Mouse (Mus musculus): ENCODE data around the gene Gm21319. TPM values are rescaled to one million over a fixed set of nuclear protein-coding genes. Genes with fewer than 3 reads are reported as not detected.

Gm21319 gene
- not detected in 2 replicates for polyA plus RNA-seq (2012; rRNA removed)

GRCm38 (mm10) chr12:87775655-87776054 lies at the start of gene Gm21319:
Gene Gm21319 (minus strand): TSS chr12:87775755.

GRCm38 (mm10) chr12:87816277-87816676 lies 40.7 kb upstream of the Gm21319 start, which contains the start of gene BB287469:
Gene BB287469 (plus strand): TSS chr12:87816577.

GRCm38 (mm10) chr12:87795212-87795611 lies 19.7 kb upstream of the Gm21319 start, which contains the start of gene Gm21936:
Gene Gm21936 (plus strand): TSS chr12:87795512.

Other genes starting within 250 kb of the Gm21319 start
- gene Oog1, start 173.1 kb downstream of the Gm21319 start, polyA plus RNA-seq (2012; rRNA removed) = not detected in 2 replicates
- gene Gm4027, start 156.9 kb downstream of the Gm21319 start, polyA plus RNA-seq (2012; rRNA removed) = not detected in 2 replicates
- gene Gm16381, start 131.1 kb downstream of the Gm21319 start, polyA plus RNA-seq (2012; rRNA removed) = not detected in 2 replicates
- not detected in 2 replicates for gene Gm21936, start 19.8 kb upstream of the Gm21319 start, polyA plus RNA-seq (2012; rRNA removed)
- gene BB287469, start 40.8 kb upstream of the Gm21319 start, polyA plus RNA-seq (2012; rRNA removed) = 0.01 and 0.20 TPM in 2 replicates
- gene Gm2001, start 66.6 kb upstream of the Gm21319 start, polyA plus RNA-seq (2012; rRNA removed) = not detected in 2 replicates
- not detected in 2 replicates for gene Gm2016, start 98.3 kb upstream of the Gm21319 start, polyA plus RNA-seq (2012; rRNA removed)
- not detected in 2 replicates for gene Gm2022, start 119.6 kb upstream of the Gm21319 start, polyA plus RNA-seq (2012; rRNA removed)
- gene Gm2035, start 144.1 kb upstream of the Gm21319 start, polyA plus RNA-seq (2012; rRNA removed) = not detected in 2 replicates
- not detected in 2 replicates for gene Gm2042, start 178.3 kb upstream of the Gm21319 start, polyA plus RNA-seq (2012; rRNA removed)
- gene Gm2075, start 236.1 kb upstream of the Gm21319 start, polyA plus RNA-seq (2012; rRNA removed) = not detected in 2 replicates
- not detected in 2 replicates for gene Gm6803, start 243.0 kb upstream of the Gm21319 start, polyA plus RNA-seq (2012; rRNA removed)